Mouse (Mus musculus) stomach, postnatal 0 days (tissue): ENCODE results near the gene Stard7.

ENCODE experiments used
- CTCF ChIP-seq: IDR thresholded peaks from 2 replicates; pipeline ENCODE4 v1.5.1; 2016; ENCODE audit warnings: antibody characterized with exemption, low read depth, mild to moderate bottlenecking, moderate library complexity
- EP300 ChIP-seq: optimal IDR thresholded peaks from 2 replicates; pipeline ENCODE3; 2016; ENCODE audit warnings: antibody characterized with exemption

DNA sequence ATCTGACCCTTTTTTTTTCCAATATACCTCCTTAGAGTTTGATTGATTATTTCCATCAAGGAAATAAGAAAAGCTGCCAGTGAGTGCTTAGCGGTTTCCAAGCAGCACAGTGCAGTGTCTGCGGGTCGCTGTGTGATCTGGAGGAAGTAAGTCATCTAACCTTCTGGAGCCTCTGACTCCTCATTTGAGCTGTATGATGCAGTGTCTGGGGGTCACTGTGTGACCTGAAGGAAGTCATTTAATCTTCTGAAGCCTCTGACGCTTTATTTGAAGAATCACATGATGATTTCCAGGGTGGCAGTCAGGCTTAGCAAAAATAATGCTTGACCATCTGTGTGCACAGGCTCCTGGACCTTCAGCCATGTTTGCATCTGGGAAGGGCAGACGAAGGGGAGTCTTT, 17.2 kb upstream of the Stard7 start:
- TF ChIP-seq CTCF (no peak), EP300 (no peak)
